Mouse (Mus musculus): ENCODE results near the gene Dcp1a.

Dcp1a gene

DNA sequence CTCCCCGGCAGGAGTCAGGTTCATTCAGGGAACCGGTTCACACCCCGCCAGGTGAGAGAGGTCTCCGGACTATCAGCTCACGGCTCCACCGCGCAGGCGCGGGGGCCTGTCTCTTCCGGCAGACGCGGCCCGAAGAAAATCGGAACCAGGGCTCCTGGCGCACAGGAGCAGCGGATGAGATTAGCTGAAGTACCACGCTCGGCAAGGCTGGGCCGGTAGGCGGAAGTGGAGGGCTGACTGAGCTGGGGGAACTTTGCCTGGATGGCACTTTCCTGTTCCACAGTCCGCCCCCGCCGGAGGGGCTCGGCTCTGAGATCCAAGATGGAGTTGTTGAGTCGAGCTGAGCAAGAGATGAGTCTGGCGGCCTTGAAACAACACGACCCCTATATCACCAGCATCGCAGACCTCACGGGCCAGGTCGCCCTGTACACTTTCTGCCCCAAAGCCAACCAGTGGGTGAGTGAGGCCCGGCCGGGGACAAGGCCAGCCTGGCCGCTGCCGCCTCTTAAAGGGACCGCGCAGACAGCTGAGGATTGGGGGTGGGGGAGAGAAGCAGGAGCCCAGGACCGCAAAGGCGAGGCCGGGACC, at the start of gene Dcp1a:
Gene Dcp1a, plus strand, starts transcription at position 175 of the 588 bp plus-strand sequence.
- DNase-seq (ENCODE audit: low spot score), result peak; percentile 93

DNA sequence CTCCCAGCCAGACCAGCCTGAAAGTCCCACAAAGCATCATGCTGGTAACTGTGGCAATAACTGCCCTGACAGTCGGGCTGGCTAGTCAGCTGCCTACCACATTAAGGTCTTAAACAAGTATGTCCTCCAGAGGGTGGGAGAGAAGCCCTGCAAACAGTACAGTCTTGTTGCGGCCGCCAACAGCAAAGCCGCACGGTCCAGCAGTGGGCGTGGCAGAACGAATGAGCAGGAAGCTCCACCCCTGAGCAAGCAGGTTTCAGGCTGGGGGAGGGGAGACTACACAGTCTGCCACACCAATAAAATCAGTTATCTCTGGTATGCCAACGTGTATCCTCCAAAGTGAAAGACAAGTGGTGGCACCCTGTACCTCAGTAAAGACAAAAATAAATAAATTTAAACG, 49.7 kb upstream of the Dcp1a start:
- no peak for DNase-seq (ENCODE audit: low spot score)

DNA sequence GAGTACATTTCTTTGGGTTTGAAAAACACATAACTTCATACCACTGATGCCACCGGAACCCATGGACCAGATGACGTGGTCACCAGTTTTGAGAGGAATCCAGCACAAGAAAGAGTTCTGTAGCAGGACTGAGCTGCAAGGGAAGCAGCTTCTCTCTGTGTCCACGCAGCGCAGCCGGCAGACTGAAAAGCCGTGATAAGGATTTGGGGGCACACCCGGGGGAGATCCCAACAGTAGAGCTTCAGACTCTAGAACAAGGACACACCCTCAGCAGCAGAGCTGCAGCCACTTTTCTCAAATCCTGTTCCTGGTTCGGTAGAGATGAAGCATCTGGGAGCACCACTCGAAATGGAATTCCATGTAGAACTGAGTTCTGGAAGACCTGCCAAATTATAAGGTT, 49.3 kb upstream of the Dcp1a start:
- no peak for DNase-seq (ENCODE audit: low spot score)

DNA sequence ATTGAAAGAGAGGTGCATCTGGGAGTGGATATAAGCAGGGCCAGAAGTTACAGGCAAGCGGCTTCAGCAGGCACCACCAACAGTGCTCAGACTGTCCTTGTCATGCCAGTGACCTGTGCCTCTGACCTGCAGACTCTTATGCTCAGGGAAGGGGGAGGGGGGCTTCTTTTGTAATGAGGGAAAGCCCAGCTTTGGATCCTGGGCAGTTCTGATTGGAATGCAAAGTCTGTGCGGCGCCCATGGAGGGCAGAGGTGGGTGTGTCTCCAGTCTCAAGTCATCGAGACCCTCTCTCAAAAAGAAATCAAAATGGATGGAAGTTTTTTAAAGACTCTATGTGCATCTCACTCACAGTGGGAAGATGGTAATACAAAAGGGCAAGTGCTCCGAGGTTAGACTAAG, 48.9 kb upstream of the Dcp1a start:
- no peak for DNase-seq (ENCODE audit: low spot score)

DNA sequence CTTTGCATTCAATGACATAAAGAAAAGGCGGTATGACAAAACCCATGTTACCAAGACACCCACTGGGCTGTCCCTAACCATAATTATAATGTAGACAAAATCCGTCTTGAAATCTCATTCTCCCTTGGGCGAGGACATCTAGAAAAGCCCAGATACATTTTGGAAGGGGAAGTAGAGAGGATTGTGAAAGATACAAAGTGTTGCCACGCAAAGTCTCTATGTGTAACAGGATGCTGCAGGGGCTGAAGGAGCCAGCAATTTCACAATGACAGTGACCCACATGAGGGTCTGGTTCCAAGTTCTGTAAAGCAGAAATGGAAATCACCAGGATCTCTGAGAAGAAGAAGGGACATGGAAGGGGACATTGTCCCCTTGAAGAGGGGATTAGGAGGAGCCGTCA, 44.0 kb upstream of the Dcp1a start:
- no peak for DNase-seq (ENCODE audit: low spot score)

DNA sequence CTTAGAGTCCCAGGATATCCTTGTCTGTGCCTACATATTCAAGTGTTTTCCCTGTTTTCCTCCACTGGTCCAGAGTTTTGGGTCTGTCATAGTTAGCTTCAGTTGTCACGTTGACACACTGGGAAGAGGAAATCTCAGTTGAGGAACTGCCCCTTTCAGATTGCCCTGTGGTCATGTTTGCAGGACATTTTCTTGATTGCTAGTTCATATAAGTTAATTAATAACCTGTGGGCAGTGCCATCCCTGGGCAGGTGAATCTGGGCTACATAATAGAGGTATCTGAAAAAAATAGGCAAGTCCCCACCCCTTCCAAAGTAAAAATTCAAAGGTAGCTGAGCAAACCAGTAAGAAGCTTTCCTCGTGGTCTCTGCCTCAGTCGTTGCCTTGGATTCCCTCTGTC, 39.4 kb upstream of the Dcp1a start:
- no peak for DNase-seq (ENCODE audit: low spot score)

DNA sequence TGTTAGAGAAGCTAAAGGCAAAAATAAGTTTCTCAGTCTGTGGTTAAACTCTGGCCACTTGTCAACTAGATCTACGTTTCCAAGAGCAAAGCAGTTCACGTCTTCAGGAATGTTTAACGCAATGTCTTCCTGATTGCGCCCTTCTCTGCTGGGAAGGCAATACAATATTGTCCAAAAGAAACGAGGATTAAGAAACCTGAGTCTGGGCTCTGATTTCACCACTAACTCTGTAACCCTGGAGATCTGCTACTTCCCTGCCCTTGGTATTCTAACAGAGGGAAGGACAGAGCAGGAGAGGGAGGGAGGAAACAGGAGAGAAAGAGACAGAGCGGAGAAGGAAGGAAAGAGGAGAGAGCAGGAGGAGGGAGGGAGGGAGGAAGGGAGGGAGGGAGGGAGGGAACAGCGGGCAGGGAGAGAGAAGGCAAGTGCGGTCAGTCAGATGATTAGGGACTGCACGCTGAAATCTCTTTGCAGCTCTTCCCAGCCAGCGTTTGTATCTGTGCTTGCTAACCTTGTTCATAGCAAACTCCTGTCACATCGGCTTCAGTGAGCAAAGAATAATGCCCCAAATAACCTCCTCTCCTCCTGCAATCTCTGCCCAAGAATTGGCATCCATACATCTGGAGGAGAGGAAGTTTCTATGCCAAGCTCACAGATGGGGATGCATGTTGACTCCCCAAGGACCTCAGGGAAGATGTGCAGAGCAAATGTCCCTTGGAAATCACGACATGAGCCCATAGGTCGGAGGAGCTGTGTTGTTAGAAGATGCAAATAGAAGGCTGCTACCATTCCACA, 23.3 kb upstream of the Dcp1a start:
- DNase-seq (ENCODE audit: low spot score), result no peak

DNA sequence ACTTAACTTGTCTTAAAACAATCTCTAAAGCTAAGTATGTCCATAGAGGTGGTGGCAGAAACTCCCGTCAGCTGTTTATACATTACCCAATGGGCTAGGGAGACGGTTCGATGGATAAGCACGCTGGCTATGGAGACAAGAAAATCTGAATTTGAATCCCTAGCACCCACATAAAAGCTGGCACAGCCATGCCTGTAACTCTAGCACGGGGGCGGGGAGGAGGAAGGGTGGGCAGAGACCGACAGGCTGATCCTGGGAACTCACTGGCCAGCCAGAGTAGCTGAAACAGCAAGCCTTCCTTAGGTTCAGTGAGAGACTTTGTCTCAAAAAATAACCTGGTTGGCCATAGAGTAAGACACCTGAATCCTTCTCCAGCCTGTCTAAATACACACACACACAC, 21.9 kb upstream of the Dcp1a start:
- DNase-seq (ENCODE audit: low spot score), result no peak

DNA sequence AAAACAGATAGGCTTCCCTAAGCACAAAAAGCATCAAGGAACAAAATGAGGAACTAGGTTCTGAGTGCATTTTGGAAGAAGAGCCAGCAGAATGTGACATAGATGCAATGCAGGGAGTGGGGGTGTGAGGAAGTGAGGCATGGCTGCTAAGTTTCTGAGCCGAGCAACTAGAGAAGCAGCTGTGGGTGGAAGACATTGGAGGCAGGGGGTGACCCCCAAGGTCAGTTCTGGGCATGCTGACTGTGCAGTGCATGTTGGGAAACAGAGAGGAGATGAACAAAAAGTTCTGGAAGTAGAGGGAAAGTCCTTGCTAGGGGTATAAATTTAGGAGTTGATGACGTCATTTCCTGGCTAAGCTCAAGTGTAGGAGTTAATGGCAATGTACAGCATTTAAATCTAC, 21.4 kb upstream of the Dcp1a start:
- no peak for DNase-seq (ENCODE audit: low spot score)

DNA sequence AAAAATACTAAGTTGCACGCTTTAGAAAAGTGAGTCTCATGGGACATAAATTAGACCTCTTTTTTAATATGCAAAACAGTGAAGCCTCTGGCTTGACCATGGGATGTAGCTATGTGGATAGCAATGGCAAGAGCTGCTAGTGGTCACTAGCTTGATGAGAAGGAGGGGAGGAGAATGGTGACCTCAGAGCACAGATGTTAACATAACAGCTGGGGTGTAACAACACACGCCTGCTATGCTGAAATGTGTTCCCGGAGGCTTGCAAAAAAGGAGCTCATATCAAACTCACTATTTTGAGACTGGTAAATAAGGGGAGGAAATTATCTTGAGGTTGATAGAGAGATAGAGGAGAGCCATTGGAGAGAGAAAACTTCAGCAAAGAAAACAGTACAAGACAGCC, 20.5 kb upstream of the Dcp1a start:
- DNase-seq (ENCODE audit: low spot score), result no peak

DNA sequence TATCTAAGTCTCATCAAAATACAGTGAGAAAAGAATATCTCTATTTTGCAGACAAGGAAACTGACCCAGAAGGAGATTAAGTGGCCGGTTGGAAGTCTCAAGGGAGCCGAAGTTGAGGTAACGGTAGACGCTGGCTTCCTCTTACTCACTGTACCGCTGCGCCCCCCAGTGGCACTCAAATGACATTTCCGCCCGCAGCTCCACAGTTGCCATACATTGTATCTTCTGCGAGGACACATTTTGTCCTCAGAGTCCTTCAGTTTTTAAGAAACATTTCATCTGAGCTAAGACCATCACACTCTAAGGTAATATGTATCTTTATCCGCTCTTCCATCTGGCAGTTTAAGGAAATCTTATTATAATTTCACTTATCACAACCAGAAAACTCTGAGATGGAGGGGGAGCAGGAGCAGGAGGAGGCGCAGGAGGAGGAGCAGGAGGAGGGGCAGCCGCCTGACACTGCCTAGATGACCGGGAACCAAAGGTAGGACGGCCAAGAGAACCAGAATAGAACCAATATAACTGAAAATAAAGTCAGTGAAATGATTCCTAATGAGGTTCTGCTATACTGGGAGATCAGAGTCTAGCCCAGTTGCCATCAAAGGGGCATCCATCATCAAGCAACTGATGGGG, 19.3 kb upstream of the Dcp1a start:
- peak; percentile 38 for DNase-seq (ENCODE audit: low spot score)

DNA sequence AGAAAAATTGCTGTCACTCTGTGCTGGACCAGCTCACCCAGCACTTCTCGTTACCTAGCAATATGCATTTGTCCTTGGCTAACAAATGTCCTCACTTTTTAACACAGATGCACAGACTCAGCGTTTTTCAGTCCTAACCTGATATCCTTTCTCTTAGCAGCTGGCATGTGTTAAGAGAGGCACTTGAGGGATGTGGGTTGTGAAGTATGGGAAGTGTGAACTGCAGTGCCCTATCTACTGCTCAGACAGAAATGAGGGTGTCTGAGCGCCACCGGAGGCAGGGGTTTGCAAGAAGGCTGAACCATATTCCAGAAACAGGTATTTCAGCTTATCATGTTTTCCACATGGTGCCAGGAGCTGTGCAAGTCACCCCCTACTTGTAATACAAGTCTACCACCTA, 16.0 kb upstream of the Dcp1a start:
- no peak for DNase-seq (ENCODE audit: low spot score)

DNA sequence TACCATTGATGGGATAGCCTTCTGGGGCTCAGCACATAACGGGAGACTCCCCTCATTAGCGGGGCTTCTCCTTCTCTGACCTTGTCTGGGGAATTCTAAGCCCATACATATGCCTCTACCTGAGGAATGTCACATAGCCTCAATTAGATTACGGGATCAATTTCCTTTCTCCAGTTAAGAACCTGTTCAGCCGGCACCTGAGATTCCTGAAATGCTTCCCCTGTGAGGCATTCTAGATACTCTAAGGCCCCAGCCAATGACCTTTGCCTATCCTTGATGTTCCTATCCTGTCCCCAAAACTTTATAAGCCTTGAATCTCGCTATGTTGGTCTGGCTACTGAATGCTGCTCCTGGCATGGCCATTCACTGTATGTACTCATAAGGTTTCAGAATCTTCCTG, 5.7 kb upstream of the Dcp1a start:
- no peak for DNase-seq (ENCODE audit: low spot score)

DNA sequence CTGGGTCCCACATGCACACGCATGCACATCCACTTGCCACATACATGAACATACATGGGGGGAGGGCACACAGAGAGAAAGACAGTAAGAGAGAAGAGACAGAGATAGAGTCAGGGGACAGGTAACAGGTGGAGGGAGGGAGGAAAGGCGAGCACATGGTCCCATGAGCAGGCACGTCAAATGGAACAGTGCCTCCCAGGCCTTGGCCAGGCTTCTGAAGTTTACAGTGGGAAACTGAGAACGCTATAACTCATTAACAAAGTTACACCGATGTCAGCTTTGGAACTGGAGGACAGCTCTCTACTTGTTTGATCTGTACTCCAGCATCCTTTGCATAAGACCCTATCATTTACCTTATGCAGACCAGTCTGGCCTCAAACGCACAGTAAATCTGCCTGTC, 4.9 kb upstream of the Dcp1a start:
- no peak for DNase-seq (ENCODE audit: low spot score)

DNA sequence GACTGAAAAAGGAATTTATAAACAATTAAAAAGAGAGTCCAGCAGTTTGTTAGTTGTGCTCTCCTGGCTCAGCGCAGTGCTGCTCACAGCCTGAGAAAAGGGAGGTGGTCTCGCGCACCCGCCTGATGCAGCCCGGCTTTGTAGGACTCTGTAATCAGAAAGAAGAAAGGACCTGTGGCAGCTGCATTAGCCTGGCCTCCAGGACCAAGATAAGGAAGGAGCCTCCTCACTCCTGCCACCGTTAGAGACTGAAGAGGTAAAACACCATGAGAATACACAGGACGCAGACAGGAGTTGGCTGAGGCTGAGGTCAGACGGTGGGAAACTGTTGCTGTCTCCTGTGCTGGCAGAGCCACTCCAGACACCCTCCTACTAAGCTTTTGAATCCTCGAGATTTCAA, 12.0 kb downstream of the Dcp1a start, which contains the start of gene Cacna1d:
Gene Cacna1d, minus strand, starts transcription at position 114 of the 400 bp plus-strand sequence.
- DNase-seq (ENCODE audit: low spot score), result no peak

DNA sequence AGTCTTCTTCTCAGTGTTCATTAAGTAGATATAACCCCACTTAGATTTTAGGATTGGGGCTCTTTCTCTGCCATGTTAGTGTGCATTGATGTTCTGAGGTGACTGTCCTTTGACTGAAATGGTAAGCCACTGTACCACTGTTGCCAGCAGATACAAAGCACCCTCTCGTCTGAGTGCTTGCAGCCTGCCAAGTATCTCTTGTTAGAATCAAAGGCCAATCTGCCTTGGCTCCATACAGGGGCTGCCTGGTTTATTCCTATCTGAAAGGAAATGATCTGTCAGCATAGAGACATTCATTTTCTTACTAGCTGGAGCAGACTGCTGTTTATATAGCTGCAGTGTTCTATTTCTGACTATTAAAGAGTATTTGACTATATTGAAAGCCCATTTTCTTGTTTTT, 13.9 kb downstream of the Dcp1a start:
- DNase-seq (ENCODE audit: low spot score), result no peak

DNA sequence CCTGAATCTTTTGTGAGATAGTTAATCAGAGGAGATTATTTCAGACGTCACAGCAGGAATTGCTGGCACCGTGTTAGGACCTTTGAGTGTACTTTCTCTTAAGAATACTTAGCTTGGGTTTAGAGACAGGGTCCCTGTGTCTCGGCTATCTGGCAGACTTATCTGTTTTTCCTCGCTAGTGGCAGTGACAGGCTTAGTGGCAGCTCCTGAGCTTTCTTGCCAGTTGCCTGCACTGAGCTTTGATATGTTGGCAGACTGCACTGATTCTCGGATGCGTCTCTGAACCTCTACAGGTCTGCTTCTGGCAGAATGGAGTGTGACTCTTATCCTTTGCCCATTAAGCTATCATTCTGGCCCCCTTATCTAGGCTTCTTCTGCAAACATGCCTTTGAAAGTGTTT, 15.7 kb downstream of the Dcp1a start:
- DNase-seq (ENCODE audit: low spot score), result no peak

DNA sequence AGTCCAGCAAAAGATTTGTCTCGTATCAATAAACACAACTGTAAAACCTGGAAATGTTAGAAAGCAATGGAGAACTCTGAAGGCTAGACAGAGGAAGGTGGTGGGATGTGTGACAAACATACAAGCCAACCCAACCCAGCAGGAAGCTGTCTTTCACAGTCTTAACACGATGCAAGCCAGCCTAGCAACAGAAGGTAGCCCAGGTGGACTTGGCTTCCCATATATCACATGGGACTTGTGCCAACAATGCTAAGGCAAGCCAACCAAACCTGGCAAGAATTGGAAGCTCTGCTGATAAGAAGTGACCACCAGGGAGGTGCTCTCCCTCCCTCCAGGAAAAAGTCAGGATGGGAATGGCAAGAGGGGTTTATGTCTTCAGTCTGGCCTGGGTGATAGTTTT, 18.9 kb downstream of the Dcp1a start:
- DNase-seq (ENCODE audit: low spot score), result no peak

DNA sequence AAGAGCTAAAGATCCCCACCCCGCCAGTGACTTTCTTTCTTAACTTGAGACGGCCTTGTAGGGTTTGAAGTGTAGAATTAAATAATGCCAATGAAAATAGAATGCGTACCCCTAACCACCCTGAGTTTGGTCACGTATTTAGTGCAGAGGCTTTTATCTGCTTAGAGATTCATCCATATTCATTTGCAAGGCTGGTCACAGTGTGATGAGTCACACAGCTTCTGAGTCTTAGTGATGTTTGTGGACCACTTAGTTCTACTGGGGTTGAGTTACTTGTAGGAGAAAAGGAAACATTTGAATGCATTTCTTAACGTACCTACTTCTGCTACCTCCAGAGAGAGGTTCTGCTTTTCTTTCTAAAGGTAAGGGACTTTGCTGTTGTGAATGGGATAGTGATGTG, 25.7 kb downstream of the Dcp1a start:
- DNase-seq (ENCODE audit: low spot score), result no peak

DNA sequence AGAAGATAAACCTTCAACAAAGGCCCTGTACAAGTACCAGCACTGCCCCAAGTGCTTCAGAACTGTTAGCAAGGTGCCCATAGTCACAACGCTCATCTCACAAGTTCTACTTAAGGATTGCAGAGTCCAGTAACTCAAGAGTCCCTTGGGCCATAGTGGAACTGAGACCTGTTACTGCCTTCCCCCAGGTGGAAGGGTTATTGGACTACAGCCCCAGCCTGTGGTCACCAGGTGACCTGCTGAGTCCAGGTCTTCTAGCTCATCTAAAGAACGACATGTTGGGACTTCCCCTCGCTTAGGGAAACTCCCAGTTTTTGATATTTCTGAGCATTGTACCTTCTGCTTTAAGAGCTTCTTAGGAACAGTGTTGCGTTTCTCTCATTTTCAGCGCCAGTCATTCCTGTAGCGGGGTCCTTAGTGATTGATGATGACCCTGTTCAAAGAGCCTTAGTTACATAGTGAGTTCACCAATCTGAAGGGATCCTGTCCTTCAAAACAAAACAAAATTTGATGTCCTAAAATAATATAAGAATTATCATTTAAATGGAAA, 31.0 kb downstream of the Dcp1a start:
- DNase-seq (ENCODE audit: low spot score), result no peak

DNA sequence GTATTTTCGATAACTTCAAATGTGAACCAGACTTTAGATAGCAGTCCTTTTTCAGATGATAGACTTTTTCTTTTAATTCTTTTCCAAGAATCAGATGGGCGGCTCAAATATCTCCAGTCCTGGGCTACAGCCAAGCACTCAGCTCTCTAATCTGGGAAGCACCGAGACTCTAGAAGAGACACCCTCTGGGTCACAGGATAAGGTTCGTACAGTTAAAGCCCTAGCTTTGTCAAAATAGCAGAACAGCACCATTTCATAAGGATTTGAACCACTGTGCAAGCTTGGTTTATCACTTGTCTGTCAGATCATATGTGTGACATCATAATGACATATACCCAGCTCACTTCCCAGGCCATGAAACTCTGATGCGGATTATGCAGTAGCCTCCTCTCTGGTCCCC, 33.6 kb downstream of the Dcp1a start:
- DNase-seq (ENCODE audit: low spot score), result no peak

DNA sequence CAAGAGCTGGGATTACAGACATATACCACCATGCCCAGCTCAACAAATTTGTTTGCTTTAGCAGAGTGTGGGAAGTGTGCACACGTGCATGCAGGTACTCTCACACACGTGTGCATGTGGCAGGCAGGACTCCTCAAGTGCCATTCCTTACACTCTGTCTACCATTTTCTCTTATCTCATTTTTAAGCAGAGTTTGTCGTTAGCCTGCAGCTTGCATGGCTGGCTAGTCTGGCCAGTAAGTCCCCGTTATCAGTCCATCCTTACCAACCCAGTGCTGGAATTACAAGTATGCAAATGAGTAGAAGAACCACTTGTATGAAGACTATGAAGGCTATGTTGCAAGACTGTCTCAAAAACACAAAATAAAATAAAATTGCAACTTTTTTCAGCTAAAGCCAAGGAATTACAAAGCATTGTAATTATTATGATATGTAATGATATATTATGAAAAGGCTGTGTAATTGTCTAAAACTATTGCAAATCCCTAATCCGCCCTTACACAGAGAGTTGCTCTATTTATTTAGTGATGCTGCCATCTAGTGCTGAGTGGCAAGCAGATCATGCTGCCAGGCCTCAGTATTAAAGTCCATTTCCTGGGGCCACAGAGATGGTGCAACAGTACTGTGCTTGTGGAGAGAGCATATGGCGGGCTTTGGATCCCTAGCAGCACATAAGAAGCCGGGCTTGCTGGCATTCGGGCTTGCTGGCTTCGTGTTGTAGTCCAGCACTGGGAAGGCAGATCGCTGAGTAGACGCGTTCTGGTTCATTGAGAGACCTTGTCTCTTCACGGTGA, 36.8 kb downstream of the Dcp1a start:
- DNase-seq (ENCODE audit: low spot score), result no peak
